Mouse (Mus musculus) small intestine, adult 2 months (tissue): ENCODE measurements around the gene Bcl2l11. TPM values are rescaled to one million over a fixed set of nuclear protein-coding genes. Genes with fewer than 3 reads are reported as not detected.

Experiments used
- H3K27ac ChIP-seq: fragments of 200-500 bp; 2 replicates; pipeline ENCODE4 v1.5.1; 2012; ENCODE audit warnings: low read depth, low read length, control low read depth, inconsistent platforms; ENCODE audit not compliant: insufficient read depth
- H3K27me3 ChIP-seq: fragments of 200-500 bp; 2 replicates; pipeline ENCODE4 v1.6.1; 2012; ENCODE audit warnings: mild to moderate bottlenecking, moderate library complexity, low read length, inconsistent platforms; ENCODE audit not compliant: control insufficient read depth, insufficient read depth
- H3K36me3 ChIP-seq: fragments of 200-500 bp; 2 replicates; pipeline ENCODE4 v1.6.1; 2012; ENCODE audit warnings: mild to moderate bottlenecking, low read length, control low read depth, inconsistent platforms; ENCODE audit not compliant: control insufficient read depth, insufficient read depth
- H3K4me1 ChIP-seq: fragments of 200-500 bp; 2 replicates; pipeline ENCODE4 v1.6.1; 2012; ENCODE audit warnings: low read length, inconsistent platforms, mixed read lengths; ENCODE audit not compliant: control insufficient read depth, insufficient read depth, insufficient read length
- H3K4me3 ChIP-seq: fragments of 200-500 bp; 2 replicates; pipeline ENCODE4 v1.5.1; 2012; ENCODE audit warnings: low read depth, mild to moderate bottlenecking, control low read depth, inconsistent platforms, low read length, moderate library complexity
- CTCF ChIP-seq: fragments of 200-500 bp; IDR thresholded peaks from 2 replicates; pipeline ENCODE4 v1.5.1; 2012; ENCODE audit warnings: low read depth, mild to moderate bottlenecking, control low read depth, inconsistent platforms, low read length, moderate library complexity, mixed read lengths; ENCODE audit not compliant: insufficient replicate concordance, insufficient read length; ENCODE audit errors: extremely low read depth
- POLR2A ChIP-seq: fragments of 200-500 bp; IDR thresholded peaks from 2 replicates; pipeline ENCODE4 v1.6.1; 2012; ENCODE audit warnings: low read depth, mild to moderate bottlenecking, control low read depth, inconsistent platforms, low read length, moderate library complexity
- WGBS: fragments of 180-500 bp; shearing (Covaris S2); methylation state at CpG from one replicate; pipeline ENCODE4 v1.1.7; 2018; 5-methylcytosine and 5-hydroxymethylcytosine counted together
- polyA plus RNA-seq: library from polyadenylated mRNA; depleted of rRNA; stranded (reverse); fragments of >200 nt; gene quantifications from 2 replicates; pipeline ENCODE4 v1.2.3, GENCODE M21; 2012

Bcl2l11 gene
- polyA plus RNA-seq, 1 experiment: 7.4 TPM

GRCm38 (mm10) chr2:128153551-128153910 lies 27.7 kb downstream of the Bcl2l11 start:
- H3K4me3 ChIP-seq: no peak overlapping the region
- peaks cover 6% of the 10 kb centered on the region; the same call in 1 of the 2 replicates for H3K36me3 ChIP-seq
- H3K27ac ChIP-seq: no peak overlapping the region
- no peaks in the 10 kb centered on the region for H3K4me1 ChIP-seq
- no peaks in the 10 kb centered on the region for H3K27me3 ChIP-seq
- TF ChIP-seq CTCF: no peak
- no peak for TF ChIP-seq POLR2A
- 85% methylated on average over 11 of the region's 11 CpGs for WGBS

GRCm38 (mm10) chr2:128155412-128156066 lies 29.7 kb downstream of the Bcl2l11 start:
- Histone ChIP-seq H3K27ac (no peak overlapping the region), H3K4me3 (no peak overlapping the region), H3K4me1 (no peaks in the 10 kb centered on the region), H3K36me3 (0 out of 2 replicates have a peak, but pooled peaks cover 1% of the 10 kb centered on the region), H3K27me3 (no peaks in the 10 kb centered on the region)
- WGBS: 86% methylated on average over 13 of the region's 13 CpGs
- TF ChIP-seq CTCF (no peak), POLR2A (no peak)

GRCm38 (mm10) chr2:128156067-128156462 lies 30.2 kb downstream of the Bcl2l11 start:
- Histone ChIP-seq H3K27ac (no peak overlapping the region), H3K27me3 (no peaks in the 10 kb centered on the region), H3K4me1 (no peaks in the 10 kb centered on the region), H3K4me3 (no peak overlapping the region), H3K36me3 (0 out of 2 replicates have a peak, but pooled peaks cover 1% of the 10 kb centered on the region)
- TF ChIP-seq POLR2A (no peak), CTCF (no peak)
- 86% methylated on average over 5 of the region's 5 CpGs for WGBS

GRCm38 (mm10) chr2:128156557-128157412 lies 30.9 kb downstream of the Bcl2l11 start:
- Histone ChIP-seq H3K4me1 (no peaks in the 10 kb centered on the region), H3K27ac (no peak overlapping the region), H3K36me3 (peaks cover 3% of the 10 kb centered on the region; the same call in 1 of the 2 replicates), H3K4me3 (no peak overlapping the region), H3K27me3 (no peaks in the 10 kb centered on the region)
- TF ChIP-seq CTCF: no peak
- no peak for TF ChIP-seq POLR2A
- WGBS: 76% methylated on average over 12 of the region's 12 CpGs

GRCm38 (mm10) chr2:128158734-128159410 lies 33.0 kb downstream of the Bcl2l11 start:
- TF ChIP-seq CTCF (no peak), POLR2A (no peak)
- no peaks in the 10 kb centered on the region for H3K27me3 ChIP-seq
- H3K4me1 ChIP-seq: no peaks in the 10 kb centered on the region
- peaks cover 3% of the 10 kb centered on the region; the same call in 1 of the 2 replicates for H3K36me3 ChIP-seq
- H3K4me3 ChIP-seq: no peak overlapping the region
- no peak overlapping the region for H3K27ac ChIP-seq
- WGBS: 78% methylated on average over 17 of the region's 17 CpGs

- WGBS: 60% methylated on average over 7 of the region's 7 CpGs
- no peaks in the 10 kb centered on the region for H3K4me1 ChIP-seq
- TF ChIP-seq POLR2A: no peak
- TF ChIP-seq CTCF: no peak
- H3K4me3 ChIP-seq: no peak overlapping the region
- peaks cover 3% of the 10 kb centered on the region; the same call in 1 of the 2 replicates for H3K36me3 ChIP-seq
- H3K27me3 ChIP-seq: no peaks in the 10 kb centered on the region
- H3K27ac ChIP-seq: no peak overlapping the region
Measured at GRCm38 (mm10) chr2:128159619-128160125, 33.8 kb downstream of the Bcl2l11 start.

GRCm38 (mm10) chr2:128163177-128163576 lies 37.3 kb downstream of the Bcl2l11 start:
- 83% methylated on average over 8 of the region's 8 CpGs for WGBS
- Histone ChIP-seq H3K27me3 (no peaks in the 10 kb centered on the region), H3K36me3 (peaks cover 3% of the 10 kb centered on the region; the same call in 1 of the 2 replicates), H3K27ac (no peak overlapping the region), H3K4me1 (no peaks in the 10 kb centered on the region), H3K4me3 (no peak overlapping the region)
- TF ChIP-seq CTCF (no peak), POLR2A (no peak)
